ENCODE assay signal across 24 mouse cellular contexts in the genomic region with DNA sequence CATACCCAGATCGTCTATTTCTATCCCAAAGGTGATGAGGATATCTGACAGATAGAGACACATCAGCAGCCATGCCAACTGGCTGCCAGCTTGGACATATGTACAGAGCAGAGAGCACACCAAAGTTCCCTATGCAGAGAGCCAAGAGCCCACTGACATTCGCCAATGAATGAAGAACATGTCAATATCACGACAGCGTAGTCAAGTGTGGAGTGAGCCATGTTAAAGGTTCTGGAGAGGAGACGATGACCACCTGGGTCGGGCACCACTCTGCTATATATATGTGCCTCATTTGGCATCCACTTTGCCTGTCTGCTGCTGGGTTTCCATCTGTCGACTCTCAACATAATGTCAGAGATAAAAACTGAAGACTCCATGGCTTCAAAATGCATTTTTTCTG.
DNase-seq lines count a peak whose midpoint lies in the region; ATAC-seq and TF ChIP-seq lines count a peak whose summit lies in the region.
"Had no signal": no experiment of that assay in that cellular context is flagged by ENCODE, and none has a peak within 500 bp of the region (broad histone marks: within the 10 kb centered on the region; RNA-seq: fewer than 3 reads in every experiment).

No protein-coding gene starts in this region.

- no peaks in the 10 kb centered on the region for H3K27me3 ChIP-seq in forebrain, embryonic 13.5 days
- H3K27me3 ChIP-seq in forebrain, embryonic 12.5 days, result no peaks in the 10 kb centered on the region
- H3K27me3 ChIP-seq in hindbrain, postnatal 0 days (ENCODE audit: insufficient read depth, low read length), result no peaks in the 10 kb centered on the region
- H3K27me3 ChIP-seq in hindbrain, embryonic 12.5 days, result no peaks in the 10 kb centered on the region
- H3K27me3 ChIP-seq: CH12.LX; embryonic facial prominence, embryonic 12.5 days; heart, embryonic 15.5 days; kidney, embryonic 15.5 days; limb, embryonic 15.5 days; midbrain, embryonic 12.5 days; neural tube, embryonic 12.5 days had no signal

- no peak for TF ChIP-seq CTCF in hindbrain, postnatal 0 days (IDR thresholded peaks at IDR 0.05; ENCODE audit: low read depth)

- no peak overlapping the region for H3K4me2 ChIP-seq in forebrain, embryonic 13.5 days
- no peak overlapping the region for H3K4me2 ChIP-seq in forebrain, embryonic 12.5 days
- H3K4me2 ChIP-seq in hindbrain, postnatal 0 days (ENCODE audit: low read depth, low read length), result no peak overlapping the region
- no peak overlapping the region for H3K4me2 ChIP-seq in hindbrain, embryonic 12.5 days (replicated peaks)
- H3K4me2 ChIP-seq: embryonic facial prominence, embryonic 12.5 days; heart, embryonic 15.5 days; kidney, embryonic 15.5 days; limb, embryonic 15.5 days; lung, embryonic 14.5 days; midbrain, embryonic 12.5 days; neural tube, embryonic 12.5 days had no signal

- no peak overlapping the region for H3K4me3 ChIP-seq in forebrain, embryonic 13.5 days
- no peak overlapping the region for H3K4me3 ChIP-seq in forebrain, embryonic 12.5 days (replicated peaks)
- H3K4me3 ChIP-seq in hindbrain, postnatal 0 days (ENCODE audit: low read length), result no peak overlapping the region
- H3K4me3 ChIP-seq in hindbrain, embryonic 12.5 days, result no peak overlapping the region
- H3K4me3 ChIP-seq: embryonic facial prominence, embryonic 12.5 days; heart, embryonic 15.5 days; kidney, embryonic 15.5 days; limb, embryonic 15.5 days; midbrain, embryonic 12.5 days; neural tube, embryonic 12.5 days had no signal

- no peak overlapping the region for H3K9ac ChIP-seq in forebrain, embryonic 13.5 days
- no peak overlapping the region for H3K9ac ChIP-seq in forebrain, embryonic 12.5 days
- H3K9ac ChIP-seq in hindbrain, postnatal 0 days (replicated peaks; ENCODE audit: low read length), result no peak overlapping the region
- H3K9ac ChIP-seq in hindbrain, embryonic 12.5 days, result no peak overlapping the region
- H3K9ac ChIP-seq: embryonic facial prominence, embryonic 12.5 days; heart, embryonic 15.5 days; kidney, embryonic 15.5 days; limb, embryonic 15.5 days; liver, embryonic 14.5 days; lung, embryonic 14.5 days; midbrain, embryonic 12.5 days; neural tube, embryonic 12.5 days had no signal

- DNase-seq in hindbrain, postnatal 0 days (ENCODE audit: low spot score), result peak; percentile 71
- peak; percentile 32 for DNase-seq in brain, embryonic 18.5 days (ENCODE audit: low read depth, low spot score)
- DNase-seq in cerebellum, postnatal 36 days, result peak; percentile 45 to 54
- no peak for DNase-seq in left cerebral cortex, adult 11 months (ENCODE audit: low spot score)
- DNase-seq: adrenal gland, postnatal 36 days; B cell, adult 2 months; heart, postnatal 36 days; kidney, adult 11 months; kidney, postnatal 36 days; lung, embryonic 14.5 days; right cerebral cortex, postnatal 25 days had no signal

- H3K4me1 ChIP-seq in forebrain, embryonic 13.5 days, result no peaks in the 10 kb centered on the region
- no peaks in the 10 kb centered on the region for H3K4me1 ChIP-seq in forebrain, embryonic 12.5 days
- no peaks in the 10 kb centered on the region for H3K4me1 ChIP-seq in hindbrain, postnatal 0 days (ENCODE audit: insufficient read depth, low read length)
- no peaks in the 10 kb centered on the region for H3K4me1 ChIP-seq in hindbrain, embryonic 12.5 days
- H3K4me1 ChIP-seq: embryonic facial prominence, embryonic 12.5 days; heart, embryonic 15.5 days; kidney, embryonic 15.5 days; limb, embryonic 15.5 days; midbrain, embryonic 12.5 days; neural tube, embryonic 12.5 days had no signal

- no peaks in the 10 kb centered on the region for H3K9me3 ChIP-seq in forebrain, embryonic 13.5 days (replicated peaks)
- no peaks in the 10 kb centered on the region for H3K9me3 ChIP-seq in forebrain, embryonic 12.5 days
- H3K9me3 ChIP-seq in hindbrain, postnatal 0 days (ENCODE audit: low read length), result no peaks in the 10 kb centered on the region
- no peaks in the 10 kb centered on the region for H3K9me3 ChIP-seq in hindbrain, embryonic 12.5 days (replicated peaks)
- H3K9me3 ChIP-seq: embryonic facial prominence, embryonic 12.5 days; heart, embryonic 15.5 days; kidney, embryonic 15.5 days; limb, embryonic 15.5 days; midbrain, embryonic 12.5 days; neural tube, embryonic 12.5 days had no signal

- H3K27ac ChIP-seq in forebrain, embryonic 13.5 days, result no peak overlapping the region
- H3K27ac ChIP-seq in forebrain, embryonic 12.5 days, result no peak overlapping the region
- no peak overlapping the region for H3K27ac ChIP-seq in hindbrain, postnatal 0 days
- no peak overlapping the region for H3K27ac ChIP-seq in hindbrain, embryonic 12.5 days
- H3K27ac ChIP-seq: embryonic facial prominence, embryonic 12.5 days; heart, embryonic 15.5 days; kidney, embryonic 15.5 days; limb, embryonic 15.5 days; liver, embryonic 14.5 days; midbrain, embryonic 12.5 days; neural tube, embryonic 12.5 days had no signal

- no peaks in the 10 kb centered on the region for H3K36me3 ChIP-seq in forebrain, embryonic 13.5 days (ENCODE audit: poor library complexity, severe bottlenecking)
- no peaks in the 10 kb centered on the region for H3K36me3 ChIP-seq in forebrain, embryonic 12.5 days (replicated peaks)
- H3K36me3 ChIP-seq in hindbrain, postnatal 0 days (ENCODE audit: insufficient read depth, low read length), result no peaks in the 10 kb centered on the region
- no peaks in the 10 kb centered on the region for H3K36me3 ChIP-seq in hindbrain, embryonic 12.5 days
- H3K36me3 ChIP-seq: embryonic facial prominence, embryonic 12.5 days; G1E; heart, embryonic 15.5 days; kidney, embryonic 15.5 days; limb, embryonic 15.5 days; midbrain, embryonic 12.5 days; neural tube, embryonic 12.5 days had no signal

- 92% methylated on average over 7 of the region's 7 CpGs for WGBS in forebrain, embryonic 13.5 days
- WGBS in forebrain, embryonic 12.5 days, result 95% methylated on average over 7 of the region's 7 CpGs
- WGBS in hindbrain, postnatal 0 days, result 76% methylated on average over 7 of the region's 7 CpGs
- 90% methylated on average over 7 of the region's 7 CpGs for WGBS in hindbrain, embryonic 12.5 days

- ATAC-seq in forebrain, embryonic 13.5 days, result peak; percentile 21; the same call in 1 of the 2 replicates
- ATAC-seq in forebrain, embryonic 12.5 days (ENCODE audit: low FRiP score), result no peak
- peak; percentile 94 for ATAC-seq in hindbrain, postnatal 0 days
- ATAC-seq in hindbrain, embryonic 12.5 days (ENCODE audit: low FRiP score), result no peak
- ATAC-seq: Patski had no signal

Comparison
In these comparisons a context has a peak if more than half of its experiments do, and no peak if none do; other contexts are left out.
1. ATAC-seq: peak in forebrain, embryonic 13.5 days (single experiment) and hindbrain, postnatal 0 days (single experiment); none in forebrain, embryonic 12.5 days (single experiment) and hindbrain, embryonic 12.5 days (single experiment).